Mouse (Mus musculus) kidney, adult 2 months (tissue): Measurements from ENCODE around the gene Bpifb4.

Source experiments
- CTCF ChIP-seq: fragments of 200-500 bp; conservative IDR thresholded peaks from 2 replicates; pipeline ENCODE4 v1.5.1; 2011; ENCODE audit warnings: low read depth, mild to moderate bottlenecking, control low read depth, low read length, moderate library complexity, mixed read lengths; ENCODE audit not compliant: insufficient read depth, insufficient read length
- POLR2A ChIP-seq: fragments of 200-500 bp; IDR thresholded peaks from one replicate; pipeline ENCODE4 v1.6.1; 2011; ENCODE audit warnings: low read depth, low read length, control low read depth

GRCm38 (mm10) chr2:153952897-153953296 lies 14.9 kb downstream of the Bpifb4 start:
- TF ChIP-seq CTCF = peak; percentile 54
- no peak for TF ChIP-seq POLR2A
